In the genomic region with DNA sequence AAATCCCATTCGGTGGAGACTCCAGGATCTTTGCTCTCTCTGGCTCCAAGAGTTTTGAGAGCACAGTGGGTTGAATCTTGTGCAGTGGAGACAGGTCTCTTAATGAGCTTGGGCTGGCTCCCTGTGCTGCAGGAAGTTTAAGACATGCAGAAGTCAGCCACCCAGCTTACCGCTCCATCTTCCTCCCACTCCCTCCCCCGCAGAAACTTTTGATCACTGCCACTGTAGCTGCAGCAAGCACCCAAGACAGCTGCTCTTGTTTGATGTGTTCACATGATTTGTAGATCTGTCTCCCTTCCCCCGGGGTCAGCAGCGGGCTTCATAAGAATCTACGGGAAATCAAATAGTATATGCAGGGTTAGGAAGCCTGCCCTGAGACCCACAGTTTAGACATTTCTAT, we compare ENCODE assay signal across 9 mouse cellular contexts. TPM values are rescaled to one million over a fixed set of nuclear protein-coding genes. Genes with fewer than 3 reads are reported as not detected.
DNase-seq lines count a peak whose midpoint lies in the region; ATAC-seq and TF ChIP-seq lines count a peak whose summit lies in the region.
"Had no signal": no experiment of that assay in that cellular context is flagged by ENCODE, and none has a peak within 500 bp of the region (broad histone marks: within the 10 kb centered on the region; RNA-seq: fewer than 3 reads in every experiment).

No protein-coding gene starts in this region.

- no peak overlapping the region for H3K4me2 ChIP-seq in kidney, postnatal 0 days (ENCODE audit: low read length)
- no peak overlapping the region for H3K4me2 ChIP-seq in hindbrain, postnatal 0 days (ENCODE audit: low read depth, low read length)

- H3K4me3 ChIP-seq in kidney, postnatal 0 days (replicated peaks; ENCODE audit: low read depth, low read length): no peak overlapping the region
- no peak overlapping the region for H3K4me3 ChIP-seq in hindbrain, postnatal 0 days (ENCODE audit: low read length)

- no peaks in the 10 kb centered on the region for H3K9me3 ChIP-seq in kidney, postnatal 0 days (replicated peaks; ENCODE audit: low read length)
- no peaks in the 10 kb centered on the region for H3K9me3 ChIP-seq in hindbrain, postnatal 0 days (ENCODE audit: low read length)

- H3K9ac ChIP-seq in kidney, postnatal 0 days (ENCODE audit: low read depth, low read length): no peak overlapping the region
- H3K9ac ChIP-seq in hindbrain, postnatal 0 days (replicated peaks; ENCODE audit: low read length): no peak overlapping the region

- no peak for TF ChIP-seq CTCF in kidney, postnatal 0 days (IDR thresholded peaks at IDR 0.05; ENCODE audit: low read depth)
- TF ChIP-seq CTCF in hindbrain, postnatal 0 days (IDR thresholded peaks at IDR 0.05; ENCODE audit: low read depth): no peak

- H3K27ac ChIP-seq in kidney, postnatal 0 days: no peak overlapping the region
- H3K27ac ChIP-seq in hindbrain, postnatal 0 days: peak overlapping the region; percentile 77; the same call in 1 of the 2 replicates

- H3K27me3 ChIP-seq in kidney, postnatal 0 days (ENCODE audit: insufficient read depth, low read length): no peaks in the 10 kb centered on the region
- no peaks in the 10 kb centered on the region for H3K27me3 ChIP-seq in hindbrain, postnatal 0 days (ENCODE audit: insufficient read depth, low read length)

- H3K4me1 ChIP-seq in kidney, postnatal 0 days (replicated peaks; ENCODE audit: insufficient read depth, low read length): no peaks in the 10 kb centered on the region
- H3K4me1 ChIP-seq in hindbrain, postnatal 0 days (ENCODE audit: insufficient read depth, low read length): no peaks in the 10 kb centered on the region

- H3K36me3 ChIP-seq in kidney, postnatal 0 days (ENCODE audit: insufficient read depth, low read length): 0 out of 2 replicates have a peak, but pooled peaks cover 8% of the 10 kb centered on the region
- H3K36me3 ChIP-seq in hindbrain, postnatal 0 days (ENCODE audit: insufficient read depth, low read length): peaks cover 12% of the 10 kb centered on the region; the same call in 1 of the 2 replicates

- DNase-seq in kidney, postnatal 0 days (ENCODE audit: low spot score): peak; percentile 62
- no peak for DNase-seq in kidney, adult 8-10 months
- peak; percentile 73 for DNase-seq in brain, adult 2 months (ENCODE audit: low read depth, low spot score)
- DNase-seq in hindbrain, postnatal 0 days (ENCODE audit: low spot score): no peak
- DNase-seq in cerebellum, adult 11 months: no peak
- no peak for DNase-seq in adrenal gland, adult 18-20 months (ENCODE audit: low spot score in 2 of 2)
- no peak for DNase-seq in yolk sac, embryonic 10.5 days (ENCODE audit: low spot score)

- 9% methylated on average over 6 of the region's 6 CpGs for WGBS in kidney, postnatal 0 days
- WGBS in hindbrain, postnatal 0 days: 40% methylated on average over 6 of the region's 6 CpGs

- no peak; the same call in 1 of the 2 replicates for ATAC-seq in kidney, postnatal 0 days (replicated peaks; ENCODE audit: low FRiP score, low read depth)
- no peak for ATAC-seq in hindbrain, postnatal 0 days
- ATAC-seq in neutrophil, adult 5-6 weeks (ENCODE audit: extremely low read depth, insufficient number of reproducible peaks, low FRiP score, poor library complexity, severe bottlenecking): peak; percentile 27; the same call in 1 of the 2 replicates

RNA-seq across cellular contexts. Expression of a gene that starts 42.3 kb away (rescaled TPM):
- polyA plus RNA-seq in kidney, postnatal 0 days (2015; fragmentation: Nextera tagmentation; extraction: Ambion mirVana): not detected in 2 replicates
- total RNA-seq in hindbrain, postnatal 0 days (2014; rRNA removed): not detected in 2 replicates
- 0.09 and 0.13 TPM in 2 replicates for polyA plus RNA-seq in hindbrain, postnatal 0 days (2015; fragmentation: Nextera tagmentation; extraction: Ambion mirVana)
- total RNA-seq in neutrophil, adult 5-6 weeks (2017): not detected in 2 replicates
- total RNA-seq in adrenal gland, adult 18-20 months (2021): not detected
- polyA plus RNA-seq: liver, embryonic 16.5 days had no signal

RNA-seq across cellular contexts. Expression of a gene that starts 55.0 kb away (rescaled TPM):
- 35.3 and 38.7 TPM in 2 replicates for polyA plus RNA-seq in kidney, postnatal 0 days (2015; fragmentation: Nextera tagmentation; extraction: Ambion mirVana)
- 35.6 and 95.4 TPM in 2 replicates for total RNA-seq in hindbrain, postnatal 0 days (2014; rRNA removed)
- 31.1 and 32.2 TPM in 2 replicates for polyA plus RNA-seq in hindbrain, postnatal 0 days (2015; fragmentation: Nextera tagmentation; extraction: Ambion mirVana)
- 34.5 and 36.0 TPM in 2 replicates for total RNA-seq in neutrophil, adult 5-6 weeks (2017)
- 1 to 10 TPM; 7.0 to 7.1 TPM for total RNA-seq in adrenal gland, adult 18-20 months (2021)

Comparison
In these comparisons a context has a peak if more than half of its experiments do, and no peak if none do; other contexts are left out.
1. DNase-seq: peak in kidney, postnatal 0 days (single experiment) and brain, adult 2 months (single experiment); none in kidney, adult 8-10 months (0 of 2), hindbrain, postnatal 0 days (single experiment), cerebellum, adult 11 months (single experiment), adrenal gland, adult 18-20 months (0 of 2) and yolk sac, embryonic 10.5 days (single experiment).